Mouse (Mus musculus) ES-CJ7 (cell line): ENCODE data around the gene Mcf2l.

Source experiments
- DNase-seq: peaks from one replicate; pipeline ENCODE4 v3.0.0; 2011; ENCODE audit warnings: low read depth, low spot score

Mcf2l gene

GRCm38 (mm10) chr8:12873357-12874046 is at the start of gene Mcf2l:
Gene Mcf2l (plus strand): TSS chr8:12873806.
- peak; percentile 99 for DNase-seq

- DNase-seq = no peak
Measured at GRCm38 (mm10) chr8:12824562-12824961, 49.0 kb upstream of the Mcf2l start.

GRCm38 (mm10) chr8:12825236-12825635 is 48.4 kb upstream of the Mcf2l start:
- no peak for DNase-seq

- no peak for DNase-seq
Measured at GRCm38 (mm10) chr8:12825686-12826237, 47.8 kb upstream of the Mcf2l start.

GRCm38 (mm10) chr8:12827124-12827523 is 46.5 kb upstream of the Mcf2l start:
- DNase-seq = no peak

GRCm38 (mm10) chr8:12828298-12828697 is 45.3 kb upstream of the Mcf2l start:
- DNase-seq = no peak

GRCm38 (mm10) chr8:12829381-12829780 is 44.2 kb upstream of the Mcf2l start:
- DNase-seq = no peak

- DNase-seq = no peak
Measured at GRCm38 (mm10) chr8:12831659-12832589, 41.7 kb upstream of the Mcf2l start.

- DNase-seq = no peak
Measured at GRCm38 (mm10) chr8:12833616-12834015, 40.0 kb upstream of the Mcf2l start.

GRCm38 (mm10) chr8:12840834-12841233 is 32.8 kb upstream of the Mcf2l start:
- DNase-seq = no peak

- no peak for DNase-seq
Measured at GRCm38 (mm10) chr8:12842342-12842995, 31.1 kb upstream of the Mcf2l start.

GRCm38 (mm10) chr8:12844347-12844950 is 29.2 kb upstream of the Mcf2l start:
- no peak for DNase-seq

- no peak for DNase-seq
Measured at GRCm38 (mm10) chr8:12846447-12846846, 27.2 kb upstream of the Mcf2l start.

- DNase-seq = no peak
Measured at GRCm38 (mm10) chr8:12851241-12851640, 22.4 kb upstream of the Mcf2l start.

- DNase-seq = no peak
Measured at GRCm38 (mm10) chr8:12856038-12856437, 17.6 kb upstream of the Mcf2l start.

- no peak for DNase-seq
Measured at GRCm38 (mm10) chr8:12863061-12863460, 10.5 kb upstream of the Mcf2l start.

GRCm38 (mm10) chr8:12863608-12864007 is 10.0 kb upstream of the Mcf2l start:
- no peak for DNase-seq

GRCm38 (mm10) chr8:12865790-12866189 is 7.8 kb upstream of the Mcf2l start:
- DNase-seq = no peak

GRCm38 (mm10) chr8:12869661-12870060 is 3.9 kb upstream of the Mcf2l start:
- no peak for DNase-seq

- DNase-seq = peak; percentile 31
Measured at GRCm38 (mm10) chr8:12870656-12871055, 3.0 kb upstream of the Mcf2l start.

GRCm38 (mm10) chr8:12871461-12871860 is 2.1 kb upstream of the Mcf2l start:
- DNase-seq = peak; percentile 98

- peak; percentile 85 for DNase-seq
Measured at GRCm38 (mm10) chr8:12872983-12873356, 636 bp upstream of the Mcf2l start.
